Mouse (Mus musculus) neural tube, embryonic 14.5 days (tissue): ENCODE data around the gene Hrc. TPM values are rescaled to one million over a fixed set of nuclear protein-coding genes. Genes with fewer than 3 reads are reported as not detected.

ENCODE experiments used
- ATAC-seq: fragments of 200-750 bp; cut with Nextera tagmentation; 2 replicates; pipeline ENCODE4 v1.8.0; 2017; ENCODE audit warnings: low read depth, mild to moderate bottlenecking, moderate TSS enrichment, moderate library complexity
- H3K27ac ChIP-seq: fragments of 300-500 bp; sonication (generic); 2 replicates; pipeline ENCODE4 v1.5.1; 2014; ENCODE audit warnings: low read depth, mild to moderate bottlenecking, control low read depth, low read length, moderate library complexity, mixed read lengths
- H3K27me3 ChIP-seq: fragments of 300-500 bp; sonication (generic); 2 replicates; pipeline ENCODE4 v1.6.1; 2014; ENCODE audit warnings: low read length; ENCODE audit not compliant: control insufficient read depth, insufficient read depth
- H3K36me3 ChIP-seq: fragments of 300-500 bp; sonication (generic); 2 replicates; pipeline ENCODE4 v1.6.1; 2014; ENCODE audit warnings: low read length, mixed read lengths; ENCODE audit not compliant: control insufficient read depth, insufficient read depth
- H3K4me1 ChIP-seq: fragments of 300-500 bp; sonication (generic); 2 replicates; pipeline ENCODE4 v1.6.1; 2014; ENCODE audit warnings: low read length; ENCODE audit not compliant: control insufficient read depth, insufficient read depth
- H3K4me2 ChIP-seq: fragments of 300-500 bp; sonication (generic); 2 replicates; pipeline ENCODE4 v1.6.1; 2014; ENCODE audit warnings: mild to moderate bottlenecking, low read depth, low read length, control low read depth
- H3K4me3 ChIP-seq: fragments of 300-500 bp; sonication (generic); 2 replicates; pipeline ENCODE4 v1.5.1; 2014; ENCODE audit warnings: low read depth, low read length, control low read depth, mixed read lengths
- H3K9ac ChIP-seq: fragments of 300-500 bp; sonication (generic); replicated peaks from 2 replicates; pipeline ENCODE4 v1.6.1; 2014; ENCODE audit warnings: low read depth, mild to moderate bottlenecking, control low read depth, low read length, mixed read lengths
- H3K9me3 ChIP-seq: fragments of 300-500 bp; sonication (generic); 2 replicates; pipeline ENCODE4 v1.6.1; 2016; ENCODE audit warnings: low read length; ENCODE audit not compliant: control insufficient read depth
- WGBS: fragments of 180-500 bp; shearing (Covaris S2); extraction: QIAGEN DNeasy Blood & Tissue Kit; methylation state at CpG from one replicate; pipeline ENCODE4 v1.1.7; 2014; 5-methylcytosine and 5-hydroxymethylcytosine counted together
- polyA plus RNA-seq: library from polyadenylated mRNA; unstranded; fragments of >200 nt; fragmentation: Nextera tagmentation; extraction: Ambion mirVana; gene quantifications from 2 replicates; pipeline ENCODE4 v1.2.1, GENCODE M21; 2014

Gene Hrc
- polyA plus RNA-seq, 1 experiment from 2014 or later, result 0.13 TPM

GRCm38 (mm10) chr7:45338161-45338911 is 3.2 kb downstream of the Hrc start:
- H3K4me1 ChIP-seq, result peaks cover 15% of the 10 kb centered on the region; the same call in 1 of the 2 replicates
- no peak overlapping the region for H3K4me3 ChIP-seq
- H3K9ac ChIP-seq, result no peak overlapping the region
- no peak for ATAC-seq
- H3K27ac ChIP-seq, result no peak overlapping the region
- no peaks in the 10 kb centered on the region for H3K36me3 ChIP-seq
- 3% methylated on average over 14 of the region's 14 CpGs for WGBS
- no peaks in the 10 kb centered on the region for H3K9me3 ChIP-seq
- no peak overlapping the region; the same call in 1 of the 2 replicates for H3K4me2 ChIP-seq
- H3K27me3 ChIP-seq, result no peaks in the 10 kb centered on the region

DNA sequence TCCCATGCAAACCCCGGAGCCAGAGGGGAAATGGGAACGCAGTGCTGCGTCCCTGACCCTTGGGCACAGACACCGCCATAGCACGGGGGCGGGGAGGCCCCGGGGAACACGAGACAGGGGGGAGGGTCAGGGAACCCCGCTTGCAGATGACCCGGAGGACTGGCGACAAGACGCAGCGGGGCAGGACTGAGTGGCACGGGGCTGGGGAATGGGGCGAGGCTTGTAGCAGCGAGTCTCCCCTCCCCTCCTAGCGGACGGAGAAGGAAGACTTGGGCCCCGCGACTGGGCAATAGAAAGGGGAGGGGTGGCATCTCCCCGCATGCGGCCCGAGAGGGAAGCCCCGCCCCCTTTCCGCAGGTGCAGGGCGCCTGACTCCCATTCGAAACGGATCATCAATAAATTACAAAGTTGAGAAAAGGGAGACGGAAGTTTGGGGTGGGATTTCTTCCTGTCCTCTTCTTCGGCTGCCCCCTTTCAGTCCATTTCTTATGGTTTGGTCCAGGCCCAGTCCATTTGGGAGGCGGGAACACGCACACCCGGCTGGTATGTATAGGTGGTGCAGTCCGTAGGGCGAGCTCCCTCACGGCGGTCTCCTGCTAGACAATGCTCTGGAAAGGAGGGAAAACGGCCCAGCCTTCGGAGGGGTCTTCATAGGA is 4.4 kb downstream of the Hrc start:
- Histone ChIP-seq H3K27ac (no peak overlapping the region), H3K4me1 (peaks cover 11% of the 10 kb centered on the region; the same call in 1 of the 2 replicates), H3K9ac (peak overlapping the region; percentile 55), H3K36me3 (no peaks in the 10 kb centered on the region), H3K27me3 (no peaks in the 10 kb centered on the region), H3K4me3 (peak overlapping the region; percentile 37), H3K4me2 (peak overlapping the region; percentile 66), H3K9me3 (no peaks in the 10 kb centered on the region)
- ATAC-seq, result peak; percentile 75
- under 1% methylated on average over 37 of the region's 39 CpGs for WGBS

DNA sequence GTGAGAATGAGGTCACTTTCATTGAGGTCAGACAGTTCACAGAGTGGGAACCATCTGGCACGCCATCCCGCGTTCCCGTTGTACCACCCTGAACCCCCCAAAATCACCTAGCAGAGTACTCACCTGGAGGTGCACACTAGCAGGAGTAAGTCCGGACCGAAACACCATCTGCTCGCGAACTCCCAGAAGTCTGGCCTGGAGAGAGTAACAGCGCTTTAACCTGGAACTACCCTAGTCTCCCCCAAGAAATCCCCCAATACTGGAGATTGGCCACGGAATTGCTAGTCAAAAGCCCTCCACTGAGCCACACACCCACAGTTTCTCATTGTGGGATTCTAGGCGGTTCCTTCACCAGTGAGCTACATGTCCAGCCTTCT is 5.0 kb downstream of the Hrc start:
- Histone ChIP-seq H3K27ac (no peak overlapping the region), H3K36me3 (no peaks in the 10 kb centered on the region), H3K4me3 (peak overlapping the region; percentile 37), H3K4me2 (peak overlapping the region; percentile 66), H3K4me1 (peaks cover 11% of the 10 kb centered on the region; the same call in 1 of the 2 replicates), H3K9ac (0 out of 2 replicates have a peak overlapping the region, but pooled peaks have one; percentile 11), H3K27me3 (no peaks in the 10 kb centered on the region), H3K9me3 (no peaks in the 10 kb centered on the region)
- ATAC-seq, result no peak
- 3% methylated on average over 11 of the region's 11 CpGs for WGBS

DNA sequence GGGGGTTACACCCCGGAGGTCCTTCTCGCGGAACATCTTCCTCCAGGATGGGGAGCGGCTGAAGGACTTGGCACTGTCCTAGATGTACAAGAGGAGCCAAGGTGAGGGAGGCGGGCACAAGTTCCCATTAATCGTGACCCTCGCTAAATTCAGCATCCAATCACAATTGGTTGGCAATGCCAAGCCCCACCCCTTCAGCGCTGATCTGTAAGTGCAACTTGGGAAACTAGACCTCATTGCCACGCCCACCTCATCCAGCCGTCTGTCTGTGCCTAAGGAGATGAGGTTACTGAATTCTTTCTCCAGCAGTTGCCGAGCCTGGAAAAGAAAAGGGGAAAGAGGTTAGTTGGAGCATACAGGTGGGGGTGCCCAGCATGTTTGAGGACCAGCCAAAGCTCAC is 5.6 kb downstream of the Hrc start:
- peaks cover 11% of the 10 kb centered on the region; the same call in 1 of the 2 replicates for H3K4me1 ChIP-seq
- no peaks in the 10 kb centered on the region for H3K36me3 ChIP-seq
- no peak overlapping the region for H3K27ac ChIP-seq
- no peaks in the 10 kb centered on the region for H3K27me3 ChIP-seq
- H3K9ac ChIP-seq, result 0 out of 2 replicates have a peak overlapping the region, but pooled peaks have one; percentile 11
- no peak overlapping the region for H3K4me3 ChIP-seq
- H3K4me2 ChIP-seq, result peak overlapping the region; percentile 66
- no peaks in the 10 kb centered on the region for H3K9me3 ChIP-seq
- WGBS, result 3% methylated on average over 11 of the region's 11 CpGs
- ATAC-seq, result no peak

DNA sequence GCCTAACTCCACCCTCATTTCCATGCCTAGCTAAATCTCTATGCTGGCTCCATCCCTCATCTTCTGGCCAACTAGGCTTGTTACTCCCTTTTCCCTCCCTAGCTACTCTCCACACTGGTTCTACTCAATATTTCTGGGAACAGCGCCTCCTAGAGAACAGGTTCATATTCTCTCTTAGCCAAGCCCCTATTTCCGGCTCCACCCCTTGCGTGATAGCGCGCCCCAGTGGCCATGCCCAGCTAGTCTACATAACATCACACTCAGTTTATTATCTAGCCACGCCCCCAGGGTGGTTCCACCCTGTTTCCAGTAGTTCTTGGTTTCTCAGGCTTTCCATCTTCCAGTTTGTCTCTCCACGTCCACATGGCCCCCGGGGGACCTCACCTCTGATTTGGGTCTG is 6.2 kb downstream of the Hrc start:
- Histone ChIP-seq H3K9me3 (no peaks in the 10 kb centered on the region), H3K27ac (no peak overlapping the region), H3K9ac (no peak overlapping the region), H3K4me1 (peaks cover 11% of the 10 kb centered on the region; the same call in 1 of the 2 replicates), H3K36me3 (peaks cover 5% of the 10 kb centered on the region), H3K27me3 (no peaks in the 10 kb centered on the region), H3K4me3 (no peak overlapping the region), H3K4me2 (no peak overlapping the region)
- WGBS, result 6% methylated on average over 8 of the region's 8 CpGs
- 0 out of 2 replicates have a peak, but pooled peaks have one; percentile 22 for ATAC-seq

DNA sequence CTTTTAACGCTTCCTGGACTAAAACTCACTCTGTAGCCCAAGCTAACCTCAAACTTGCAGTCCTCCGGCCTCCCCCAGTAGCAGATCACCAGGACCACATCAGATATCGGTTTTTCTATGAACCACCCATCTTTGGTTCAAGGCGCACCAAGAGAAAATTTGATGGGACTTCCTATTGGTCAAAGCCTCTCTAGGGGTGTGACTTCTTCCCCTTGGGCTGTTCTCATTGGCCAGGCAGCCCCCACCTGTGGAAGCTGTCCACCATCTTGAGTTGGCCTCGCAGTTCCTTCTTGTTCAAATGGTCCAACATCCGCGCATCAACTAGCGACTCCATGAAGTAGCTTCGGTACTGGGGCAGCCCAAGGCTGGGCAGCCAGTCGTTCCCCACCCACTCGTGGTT is 7.0 kb downstream of the Hrc start:
- H3K4me1 ChIP-seq, result peaks cover 11% of the 10 kb centered on the region; the same call in 1 of the 2 replicates
- H3K27me3 ChIP-seq, result no peaks in the 10 kb centered on the region
- ATAC-seq, result no peak
- WGBS, result 92% methylated on average over 11 of the region's 11 CpGs
- no peak overlapping the region for H3K4me3 ChIP-seq
- H3K36me3 ChIP-seq, result peaks cover 12% of the 10 kb centered on the region
- no peak overlapping the region for H3K9ac ChIP-seq
- H3K27ac ChIP-seq, result no peak overlapping the region
- H3K9me3 ChIP-seq, result no peaks in the 10 kb centered on the region
- H3K4me2 ChIP-seq, result no peak overlapping the region

GRCm38 (mm10) chr7:45343543-45343942 is 8.5 kb downstream of the Hrc start:
- Histone ChIP-seq H3K9ac (no peak overlapping the region), H3K36me3 (peaks cover 25% of the 10 kb centered on the region), H3K27me3 (no peaks in the 10 kb centered on the region), H3K27ac (no peak overlapping the region), H3K9me3 (no peaks in the 10 kb centered on the region), H3K4me2 (no peak overlapping the region), H3K4me1 (peaks cover 11% of the 10 kb centered on the region; the same call in 1 of the 2 replicates), H3K4me3 (no peak overlapping the region)
- 24% methylated on average over 13 of the region's 13 CpGs for WGBS
- no peak for ATAC-seq

GRCm38 (mm10) chr7:45346905-45347304 is 11.8 kb downstream of the Hrc start:
- Histone ChIP-seq H3K9me3 (no peaks in the 10 kb centered on the region), H3K36me3 (peaks cover 40% of the 10 kb centered on the region)

GRCm38 (mm10) chr7:45353041-45353440 is 18.0 kb downstream of the Hrc start:
- H3K9ac ChIP-seq, result no peak overlapping the region
- H3K9me3 ChIP-seq, result no peaks in the 10 kb centered on the region
- ATAC-seq, result no peak
- H3K27ac ChIP-seq, result no peak overlapping the region
- 25% methylated on average over 5 of the region's 5 CpGs for WGBS
- H3K4me2 ChIP-seq, result no peak overlapping the region
- H3K27me3 ChIP-seq, result no peaks in the 10 kb centered on the region
- no peak overlapping the region for H3K4me3 ChIP-seq
- H3K36me3 ChIP-seq, result peaks cover 45% of the 10 kb centered on the region
- H3K4me1 ChIP-seq, result no peaks in the 10 kb centered on the region

More at GRCm38 (mm10) chr7:45346905-45347304, 11.8 kb downstream of the Hrc start:
- ATAC-seq, result no peak
- H3K9ac ChIP-seq, result no peak overlapping the region
- no peaks in the 10 kb centered on the region for H3K27me3 ChIP-seq
- no peak overlapping the region for H3K27ac ChIP-seq
- H3K4me3 ChIP-seq, result no peak overlapping the region
- WGBS, result 79% methylated on average over 13 of the region's 13 CpGs
- no peak overlapping the region for H3K4me2 ChIP-seq
- H3K4me1 ChIP-seq, result no peaks in the 10 kb centered on the region
